Comparison of ENCODE assay signal across 30 mouse cellular contexts in genomic region chr14:77584426-77584825, GRCm38 (mm10).
DNase-seq lines count a peak whose midpoint lies in the region; ATAC-seq and TF ChIP-seq lines count a peak whose summit lies in the region.
"Had no signal": no experiment of that assay in that cellular context is flagged by ENCODE, and none has a peak within 500 bp of the region (broad histone marks: within the 10 kb centered on the region; RNA-seq: fewer than 3 reads in every experiment).

No protein-coding gene starts in this region.

- H3K27me3 ChIP-seq in forebrain, embryonic 14.5 days (replicated peaks; ENCODE audit: control insufficient read depth, insufficient read depth, low read length): no peaks in the 10 kb centered on the region
- H3K27me3 ChIP-seq in forebrain, embryonic 12.5 days: no peaks in the 10 kb centered on the region
- H3K27me3 ChIP-seq in lung, postnatal 0 days (replicated peaks; ENCODE audit: insufficient read depth, low read length): no peaks in the 10 kb centered on the region
- H3K27me3 ChIP-seq in intestine, embryonic 16.5 days (replicated peaks; ENCODE audit: control insufficient read depth, insufficient read depth, low read length): no peaks in the 10 kb centered on the region
- H3K27me3 ChIP-seq: CH12.LX; embryonic facial prominence, embryonic 12.5 days; embryonic facial prominence, embryonic 15.5 days; heart, embryonic 12.5 days; heart, embryonic 15.5 days; Patski had no signal

- peaks cover 24% of the 10 kb centered on the region for H3K4me1 ChIP-seq in forebrain, embryonic 14.5 days (ENCODE audit: control insufficient read depth, insufficient read depth, low read length)
- H3K4me1 ChIP-seq in forebrain, embryonic 12.5 days: peaks cover 33% of the 10 kb centered on the region
- no peaks in the 10 kb centered on the region for H3K4me1 ChIP-seq in lung, postnatal 0 days (ENCODE audit: insufficient read depth, low read depth, low read length)
- no peaks in the 10 kb centered on the region for H3K4me1 ChIP-seq in intestine, embryonic 16.5 days (ENCODE audit: control insufficient read depth, insufficient read depth, low read length)

- WGBS in forebrain, embryonic 14.5 days: 74% methylated on average over 5 of the region's 5 CpGs
- 90% methylated on average over 5 of the region's 5 CpGs for WGBS in forebrain, embryonic 12.5 days
- 66% methylated on average over 5 of the region's 5 CpGs for WGBS in lung, postnatal 0 days
- WGBS in intestine, embryonic 16.5 days: 68% methylated on average over 5 of the region's 5 CpGs

- intact Hi-C loops in left cerebral cortex, postnatal 25 days (cut with DNase I): no loop called here
- intact Hi-C loops in left cerebral cortex, postnatal 4 days (cut with DNase I): no loop called here

- H3K4me3 ChIP-seq in forebrain, embryonic 14.5 days (ENCODE audit: low read depth, low read length): no peak overlapping the region
- no peak overlapping the region for H3K4me3 ChIP-seq in forebrain, embryonic 12.5 days (replicated peaks)
- H3K4me3 ChIP-seq in lung, postnatal 0 days (ENCODE audit: low read depth, low read length): no peak overlapping the region
- no peak overlapping the region for H3K4me3 ChIP-seq in intestine, embryonic 16.5 days (ENCODE audit: low read length)
- H3K4me3 ChIP-seq: embryonic facial prominence, embryonic 12.5 days; embryonic facial prominence, embryonic 15.5 days; heart, embryonic 12.5 days; heart, embryonic 15.5 days had no signal

- H3K36me3 ChIP-seq in forebrain, embryonic 14.5 days (ENCODE audit: control insufficient read depth, insufficient read depth, low read length): no peaks in the 10 kb centered on the region
- H3K36me3 ChIP-seq in forebrain, embryonic 12.5 days (replicated peaks): peaks cover 2% of the 10 kb centered on the region; the same call in 1 of the 2 replicates
- H3K36me3 ChIP-seq in lung, postnatal 0 days (ENCODE audit: insufficient read depth, low read length): no peaks in the 10 kb centered on the region
- H3K36me3 ChIP-seq in intestine, embryonic 16.5 days (ENCODE audit: control insufficient read depth, insufficient read depth, low read length): no peaks in the 10 kb centered on the region
- H3K36me3 ChIP-seq: embryonic facial prominence, embryonic 12.5 days; embryonic facial prominence, embryonic 15.5 days; G1E; heart, embryonic 12.5 days; heart, embryonic 15.5 days had no signal

- H3K27ac ChIP-seq in forebrain, embryonic 14.5 days (ENCODE audit: low read depth, low read length): no peak overlapping the region
- H3K27ac ChIP-seq in forebrain, embryonic 12.5 days: no peak overlapping the region
- no peak overlapping the region for H3K27ac ChIP-seq in lung, postnatal 0 days (ENCODE audit: low read length)
- no peak overlapping the region for H3K27ac ChIP-seq in intestine, embryonic 16.5 days (ENCODE audit: low read length)
- H3K27ac ChIP-seq: embryonic facial prominence, embryonic 12.5 days; embryonic facial prominence, embryonic 15.5 days; heart, embryonic 15.5 days; hindbrain, embryonic 14.5 days had no signal

- no peak for TF ChIP-seq EP300 in lung, postnatal 0 days (IDR thresholded peaks at IDR 0.05)

- H3K9me3 ChIP-seq in forebrain, embryonic 14.5 days (replicated peaks; ENCODE audit: control insufficient read depth, low read length): no peaks in the 10 kb centered on the region
- no peaks in the 10 kb centered on the region for H3K9me3 ChIP-seq in forebrain, embryonic 12.5 days
- no peaks in the 10 kb centered on the region for H3K9me3 ChIP-seq in lung, postnatal 0 days (ENCODE audit: low read length)
- no peaks in the 10 kb centered on the region for H3K9me3 ChIP-seq in intestine, embryonic 16.5 days (ENCODE audit: control insufficient read depth, low read length)
- H3K9me3 ChIP-seq: embryonic facial prominence, embryonic 12.5 days; embryonic facial prominence, embryonic 15.5 days; heart, embryonic 12.5 days; heart, embryonic 15.5 days had no signal

- H3K9ac ChIP-seq in forebrain, embryonic 14.5 days (ENCODE audit: low read length): no peak overlapping the region
- H3K9ac ChIP-seq in forebrain, embryonic 12.5 days: no peak overlapping the region
- no peak overlapping the region for H3K9ac ChIP-seq in lung, postnatal 0 days (replicated peaks; ENCODE audit: low read depth)
- H3K9ac ChIP-seq in intestine, embryonic 16.5 days (ENCODE audit: low read depth, low read length): no peak overlapping the region
- H3K9ac ChIP-seq: embryonic facial prominence, embryonic 12.5 days; embryonic facial prominence, embryonic 15.5 days; heart, embryonic 12.5 days; heart, embryonic 15.5 days; hindbrain, embryonic 14.5 days had no signal

- ATAC-seq in forebrain, embryonic 14.5 days: no peak; the same call in 1 of the 2 replicates
- ATAC-seq in forebrain, embryonic 12.5 days (ENCODE audit: low FRiP score): no peak
- ATAC-seq in lung, postnatal 0 days: no peak
- no peak for ATAC-seq in intestine, embryonic 16.5 days
- ATAC-seq: hindbrain, postnatal 0 days; inflammation-experienced regulatory T-cells, adult 6 months; intestine, postnatal 0 days; Patski had no signal

- peak; percentile 75 for DNase-seq in forebrain, embryonic 14.5 days (ENCODE audit: low spot score)
- DNase-seq in left cerebral cortex, postnatal 25 days (ENCODE audit: low spot score in 2 of 2): peak; percentile 38 to 61
- DNase-seq in left cerebral cortex, postnatal 4 days: no peak
- peak; percentile 67 for DNase-seq in brain, adult 2 months (ENCODE audit: low read depth, low spot score)
- DNase-seq in brain, embryonic 18.5 days (ENCODE audit: low read depth, low spot score): peak; percentile 68
- DNase-seq in lung, postnatal 0 days (ENCODE audit: low spot score): no peak
- DNase-seq: adrenal gland, postnatal 10 days; adrenal gland, postnatal 36 days; B cell, adult 2 months; cerebellum, adult 18-20 months; cerebellum, adult 9-10 months; cerebellum, postnatal 25 days; gastrocnemius, postnatal 14 days; heart, adult 18-20 months; heart, postnatal 10 days; heart, postnatal 4 days; kidney, adult 2 months had no signal

- no peak for TF ChIP-seq CTCF in lung, postnatal 0 days (IDR thresholded peaks at IDR 0.05)

- no peak overlapping the region for H3K4me2 ChIP-seq in forebrain, embryonic 14.5 days (ENCODE audit: low read length)
- no peak overlapping the region for H3K4me2 ChIP-seq in forebrain, embryonic 12.5 days
- no peak overlapping the region for H3K4me2 ChIP-seq in lung, postnatal 0 days (replicated peaks; ENCODE audit: low read depth, low read length)
- H3K4me2 ChIP-seq in intestine, embryonic 16.5 days (ENCODE audit: low read depth, low read length): no peak overlapping the region
- H3K4me2 ChIP-seq: embryonic facial prominence, embryonic 12.5 days; embryonic facial prominence, embryonic 15.5 days; heart, embryonic 12.5 days; heart, embryonic 15.5 days; hindbrain, embryonic 14.5 days had no signal

Comparison
In these comparisons a context has a peak if more than half of its experiments do, and no peak if none do; other contexts are left out.
1. DNase-seq: peak in forebrain, embryonic 14.5 days (single experiment), left cerebral cortex, postnatal 25 days (2 of 2), brain, adult 2 months (single experiment) and brain, embryonic 18.5 days (single experiment); none in left cerebral cortex, postnatal 4 days (single experiment) and lung, postnatal 0 days (single experiment).